Mouse (Mus musculus): ENCODE measurements around the gene 2810006K23Rik. TPM values are rescaled to one million over a fixed set of nuclear protein-coding genes. Genes with fewer than 3 reads are reported as not detected.

Gene 2810006K23Rik
- polyA plus RNA-seq, 1 experiment from 2014 or later, result 20.2 TPM

- no peaks in the 10 kb centered on the region for H3K9me3 ChIP-seq (ENCODE audit: control insufficient read depth, low read length)
- no peak for DNase-seq (ENCODE audit: low spot score)
- no peaks in the 10 kb centered on the region for H3K27me3 ChIP-seq (ENCODE audit: control insufficient read depth, insufficient read depth, low read length)
- whole genome bisulfite sequencing, result 38% methylated on average over 3 of the region's 3 CpGs
- peak overlapping the region; percentile 98 for H3K4me3 ChIP-seq (ENCODE audit: low read depth, low read length)
- peaks cover 13% of the 10 kb centered on the region for H3K4me1 ChIP-seq (replicated peaks; ENCODE audit: control insufficient read depth, insufficient read depth, low read length)
- peak overlapping the region; percentile 100 for H3K9ac ChIP-seq (ENCODE audit: low read length)
- peak overlapping the region; percentile 99 for H3K27ac ChIP-seq (ENCODE audit: low read depth, low read length)
- H3K36me3 ChIP-seq (ENCODE audit: control insufficient read depth, insufficient read depth, low read length), result peaks cover 16% of the 10 kb centered on the region
- peak overlapping the region; percentile 90 for H3K4me2 ChIP-seq (ENCODE audit: low read depth, low read length, severe bottlenecking)
- no peak; the same call in 1 of the 2 replicates for ATAC-seq (replicated peaks; ENCODE audit: low FRiP score)
Observed at GRCm38 (mm10) chr5:124351604-124352003, 23.7 kb downstream of the 2810006K23Rik start.

GRCm38 (mm10) chr5:124352141-124352920 lies 24.4 kb downstream of the 2810006K23Rik start:
- H3K9ac ChIP-seq (ENCODE audit: low read length), result peak overlapping the region; percentile 100
- peak overlapping the region; percentile 90 for H3K4me2 ChIP-seq (ENCODE audit: low read depth, low read length, severe bottlenecking)
- under 1% methylated on average over 29 of the region's 30 CpGs for WGBS
- peak overlapping the region; percentile 98 for H3K4me3 ChIP-seq (ENCODE audit: low read depth, low read length)
- no peaks in the 10 kb centered on the region for H3K9me3 ChIP-seq (ENCODE audit: control insufficient read depth, low read length)
- peaks cover 14% of the 10 kb centered on the region for H3K36me3 ChIP-seq (ENCODE audit: control insufficient read depth, insufficient read depth, low read length)
- ATAC-seq (replicated peaks; ENCODE audit: low FRiP score) (peak; percentile 90), DNase-seq (ENCODE audit: low spot score) (peak; percentile 97)
- H3K27me3 ChIP-seq (ENCODE audit: control insufficient read depth, insufficient read depth, low read length), result no peaks in the 10 kb centered on the region
- peak overlapping the region; percentile 99 for H3K27ac ChIP-seq (ENCODE audit: low read depth, low read length)
- peaks cover 13% of the 10 kb centered on the region for H3K4me1 ChIP-seq (replicated peaks; ENCODE audit: control insufficient read depth, insufficient read depth, low read length)

GRCm38 (mm10) chr5:124353011-124353725 lies 25.3 kb downstream of the 2810006K23Rik start:
- H3K27ac ChIP-seq (ENCODE audit: low read depth, low read length), result peak overlapping the region; percentile 99
- ATAC-seq (replicated peaks; ENCODE audit: low FRiP score), result no peak
- no peaks in the 10 kb centered on the region for H3K9me3 ChIP-seq (ENCODE audit: control insufficient read depth, low read length)
- no peaks in the 10 kb centered on the region for H3K27me3 ChIP-seq (ENCODE audit: control insufficient read depth, insufficient read depth, low read length)
- no peak for DNase-seq (ENCODE audit: low spot score)
- peak overlapping the region; percentile 90 for H3K4me2 ChIP-seq (ENCODE audit: low read depth, low read length, severe bottlenecking)
- peak overlapping the region; percentile 98 for H3K4me3 ChIP-seq (ENCODE audit: low read depth, low read length)
- peak overlapping the region; percentile 100 for H3K9ac ChIP-seq (ENCODE audit: low read length)
- H3K36me3 ChIP-seq (ENCODE audit: control insufficient read depth, insufficient read depth, low read length), result peaks cover 12% of the 10 kb centered on the region
- H3K4me1 ChIP-seq (replicated peaks; ENCODE audit: control insufficient read depth, insufficient read depth, low read length), result peaks cover 13% of the 10 kb centered on the region
- WGBS, result under 1% methylated on average over 32 of the region's 32 CpGs

- peak overlapping the region; percentile 90 for H3K4me2 ChIP-seq (ENCODE audit: low read depth, low read length, severe bottlenecking)
- DNase-seq (ENCODE audit: low spot score) (peak; percentile 87), ATAC-seq (replicated peaks; ENCODE audit: low FRiP score) (peak; percentile 6; the same call in 1 of the 2 replicates)
- peaks cover 5% of the 10 kb centered on the region for H3K36me3 ChIP-seq (ENCODE audit: control insufficient read depth, insufficient read depth, low read length)
- no peaks in the 10 kb centered on the region for H3K27me3 ChIP-seq (ENCODE audit: control insufficient read depth, insufficient read depth, low read length)
- H3K9me3 ChIP-seq (ENCODE audit: control insufficient read depth, low read length), result no peaks in the 10 kb centered on the region
- peak overlapping the region; percentile 99 for H3K27ac ChIP-seq (ENCODE audit: low read depth, low read length)
- H3K4me1 ChIP-seq (replicated peaks; ENCODE audit: control insufficient read depth, insufficient read depth, low read length), result peaks cover 13% of the 10 kb centered on the region
- H3K9ac ChIP-seq (ENCODE audit: low read length), result peak overlapping the region; percentile 100
- WGBS, result under 1% methylated on average over 75 of the region's 132 CpGs
- H3K4me3 ChIP-seq (ENCODE audit: low read depth, low read length), result peak overlapping the region; percentile 98
Observed at GRCm38 (mm10) chr5:124353726-124354547, 26.0 kb downstream of the 2810006K23Rik start.

GRCm38 (mm10) chr5:124354574-124355424 lies 26.9 kb downstream of the 2810006K23Rik start:
- WGBS, result 0% methylated on average over 30 of the region's 60 CpGs
- H3K4me3 ChIP-seq (ENCODE audit: low read depth, low read length), result peak overlapping the region; percentile 98
- DNase-seq (ENCODE audit: low spot score) (peak; percentile 80), ATAC-seq (replicated peaks; ENCODE audit: low FRiP score) (peak; percentile 40)
- H3K36me3 ChIP-seq (ENCODE audit: control insufficient read depth, insufficient read depth, low read length), result no peaks in the 10 kb centered on the region; the same call in 1 of the 2 replicates
- H3K27me3 ChIP-seq (ENCODE audit: control insufficient read depth, insufficient read depth, low read length), result no peaks in the 10 kb centered on the region
- H3K4me1 ChIP-seq (replicated peaks; ENCODE audit: control insufficient read depth, insufficient read depth, low read length), result peaks cover 13% of the 10 kb centered on the region
- peak overlapping the region; percentile 63 for H3K4me2 ChIP-seq (ENCODE audit: low read depth, low read length, severe bottlenecking)
- H3K9me3 ChIP-seq (ENCODE audit: control insufficient read depth, low read length), result no peaks in the 10 kb centered on the region
- peak overlapping the region; percentile 100 for H3K9ac ChIP-seq (ENCODE audit: low read length)
- H3K27ac ChIP-seq (ENCODE audit: low read depth, low read length), result peak overlapping the region; percentile 68

GRCm38 (mm10) chr5:124355425-124355959 lies 27.6 kb downstream of the 2810006K23Rik start:
- no peaks in the 10 kb centered on the region for H3K9me3 ChIP-seq (ENCODE audit: control insufficient read depth, low read length)
- H3K27ac ChIP-seq (ENCODE audit: low read depth, low read length), result 0 out of 2 replicates have a peak overlapping the region, but pooled peaks have one; percentile 68
- DNase-seq (ENCODE audit: low spot score), result no peak
- no peak for ATAC-seq (replicated peaks; ENCODE audit: low FRiP score)
- peaks cover 13% of the 10 kb centered on the region for H3K4me1 ChIP-seq (replicated peaks; ENCODE audit: control insufficient read depth, insufficient read depth, low read length)
- H3K9ac ChIP-seq (ENCODE audit: low read length), result peak overlapping the region; percentile 100; the same call in 1 of the 2 replicates
- H3K27me3 ChIP-seq (ENCODE audit: control insufficient read depth, insufficient read depth, low read length), result no peaks in the 10 kb centered on the region
- H3K4me2 ChIP-seq (ENCODE audit: low read depth, low read length, severe bottlenecking), result peak overlapping the region; percentile 63
- 0% methylated on average over 12 of the region's 12 CpGs for WGBS
- no peaks in the 10 kb centered on the region for H3K36me3 ChIP-seq (ENCODE audit: control insufficient read depth, insufficient read depth, low read length)
- peak overlapping the region; percentile 98 for H3K4me3 ChIP-seq (ENCODE audit: low read depth, low read length)

- no peaks in the 10 kb centered on the region for H3K9me3 ChIP-seq (ENCODE audit: control insufficient read depth, low read length)
- H3K4me2 ChIP-seq (ENCODE audit: low read depth, low read length, severe bottlenecking), result no peak overlapping the region
- H3K4me1 ChIP-seq (replicated peaks; ENCODE audit: control insufficient read depth, insufficient read depth, low read length), result peaks cover 4% of the 10 kb centered on the region
- no peak overlapping the region for H3K9ac ChIP-seq (ENCODE audit: low read length)
- H3K4me3 ChIP-seq (ENCODE audit: low read depth, low read length), result no peak overlapping the region
- H3K27ac ChIP-seq (ENCODE audit: low read depth, low read length), result no peak overlapping the region
- DNase-seq (ENCODE audit: low spot score), result no peak
- 47% methylated on average over 3 of the region's 3 CpGs for WGBS
- H3K27me3 ChIP-seq (ENCODE audit: control insufficient read depth, insufficient read depth, low read length), result no peaks in the 10 kb centered on the region
- no peaks in the 10 kb centered on the region for H3K36me3 ChIP-seq (ENCODE audit: control insufficient read depth, insufficient read depth, low read length)
- no peak for ATAC-seq (replicated peaks; ENCODE audit: low FRiP score)
Observed at GRCm38 (mm10) chr5:124356695-124357094, 28.8 kb downstream of the 2810006K23Rik start.

Measured in forebrain, embryonic 11.5 days (tissue).